Mouse (Mus musculus) bone marrow macrophage, adult 2 months (primary cell): Measurements from ENCODE around the gene Heg1. TPM values are rescaled to one million over a fixed set of nuclear protein-coding genes. Genes with fewer than 3 reads are reported as not detected.

ENCODE experiments used
- H3K27ac ChIP-seq: 2 replicates; pipeline ENCODE4 v1.5.1; 2012; ENCODE audit warnings: low read depth, low read length; ENCODE audit not compliant: insufficient read depth
- H3K4me1 ChIP-seq: 2 replicates; pipeline ENCODE4 v1.6.1; 2012; ENCODE audit warnings: low read length; ENCODE audit not compliant: control insufficient read depth, insufficient read depth
- H3K4me3 ChIP-seq: 2 replicates; pipeline ENCODE4 v1.5.1; 2012; ENCODE audit warnings: mild to moderate bottlenecking, low read length, moderate library complexity; ENCODE audit not compliant: insufficient read depth
- CTCF ChIP-seq: IDR thresholded peaks from 2 replicates; pipeline ENCODE4 v1.5.1; 2012; ENCODE audit warnings: low read depth, mild to moderate bottlenecking, low read length, moderate library complexity
- POLR2A ChIP-seq: IDR thresholded peaks from 2 replicates; pipeline ENCODE4 v1.6.1; 2012; ENCODE audit warnings: mild to moderate bottlenecking, low read depth, low read length, borderline replicate concordance
- polyA plus RNA-seq: library from polyadenylated mRNA; stranded (reverse); fragments of >200 nt; gene quantifications from 2 replicates; pipeline ENCODE4 v1.2.4, GENCODE M21; 2012; ENCODE audit not compliant: missing spikeins, insufficient read depth, insufficient read length

Gene Heg1
- polyA plus RNA-seq, 1 experiment = 0.35 TPM

DNA sequence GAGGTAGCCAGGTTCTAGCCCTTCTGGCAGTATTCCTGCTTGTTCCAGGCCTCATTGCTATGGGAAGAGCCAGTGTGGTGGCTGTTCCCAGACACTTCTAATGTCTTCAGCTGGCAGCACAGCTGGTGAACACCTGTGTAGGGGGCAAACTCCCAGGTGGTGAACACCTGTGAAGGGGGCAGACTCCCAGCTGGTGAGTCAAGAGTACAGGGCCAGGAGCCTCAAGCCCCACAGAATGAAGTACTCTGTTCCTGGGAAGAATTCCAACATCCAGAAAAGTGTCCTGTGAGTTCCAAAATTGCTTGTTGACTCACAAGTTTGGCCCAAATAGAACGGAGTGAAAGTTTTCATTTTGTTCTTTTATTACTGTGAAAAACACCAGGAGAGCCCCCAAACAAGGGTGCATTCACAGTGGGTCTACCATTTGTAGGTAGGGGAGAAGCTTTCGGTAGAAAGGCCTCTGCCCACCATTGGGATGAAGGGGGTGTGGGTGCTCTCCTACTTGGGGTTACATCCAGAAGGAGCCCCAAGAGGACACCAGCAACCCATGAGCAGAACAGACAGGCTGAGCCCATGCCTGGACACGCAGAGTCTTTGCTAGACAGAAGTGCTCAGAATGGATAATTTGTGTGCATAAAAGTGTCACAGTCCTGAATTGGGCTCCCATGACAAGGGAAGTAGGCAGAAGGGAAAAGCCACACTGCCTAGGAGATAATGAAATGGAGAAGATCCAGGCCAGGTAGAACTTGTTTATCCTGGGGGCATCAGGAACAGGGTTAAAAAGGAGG, 84.5 kb downstream of the Heg1 start:
- TF ChIP-seq CTCF = no peak
- no peak for TF ChIP-seq POLR2A
- Histone ChIP-seq H3K4me3 (no peak overlapping the region), H3K4me1 (peaks cover 5% of the 10 kb centered on the region), H3K27ac (no peak overlapping the region)

DNA sequence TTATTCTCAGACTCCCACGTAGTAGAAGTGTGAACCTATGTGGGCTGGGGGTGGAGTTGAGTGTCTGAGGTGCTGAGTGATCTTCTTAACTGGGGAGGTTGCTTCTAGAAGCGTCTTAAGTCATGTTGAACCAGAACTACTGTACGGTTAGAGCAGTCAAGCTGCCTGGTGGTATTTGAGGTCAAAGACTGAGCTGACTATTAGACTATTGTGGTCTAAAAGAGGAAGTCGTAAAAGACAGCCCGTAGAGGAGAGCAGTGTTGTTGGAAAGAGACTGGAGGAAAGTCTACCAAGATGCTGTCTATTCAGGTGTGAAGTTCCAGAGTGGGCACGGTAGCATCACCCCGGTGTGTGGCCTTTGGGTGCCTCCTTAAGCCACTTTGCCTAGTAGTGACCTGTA, 85.7 kb downstream of the Heg1 start:
- no peak overlapping the region for H3K27ac ChIP-seq
- H3K4me3 ChIP-seq = no peak overlapping the region
- TF ChIP-seq CTCF (no peak), POLR2A (no peak)
- H3K4me1 ChIP-seq = peaks cover 5% of the 10 kb centered on the region

DNA sequence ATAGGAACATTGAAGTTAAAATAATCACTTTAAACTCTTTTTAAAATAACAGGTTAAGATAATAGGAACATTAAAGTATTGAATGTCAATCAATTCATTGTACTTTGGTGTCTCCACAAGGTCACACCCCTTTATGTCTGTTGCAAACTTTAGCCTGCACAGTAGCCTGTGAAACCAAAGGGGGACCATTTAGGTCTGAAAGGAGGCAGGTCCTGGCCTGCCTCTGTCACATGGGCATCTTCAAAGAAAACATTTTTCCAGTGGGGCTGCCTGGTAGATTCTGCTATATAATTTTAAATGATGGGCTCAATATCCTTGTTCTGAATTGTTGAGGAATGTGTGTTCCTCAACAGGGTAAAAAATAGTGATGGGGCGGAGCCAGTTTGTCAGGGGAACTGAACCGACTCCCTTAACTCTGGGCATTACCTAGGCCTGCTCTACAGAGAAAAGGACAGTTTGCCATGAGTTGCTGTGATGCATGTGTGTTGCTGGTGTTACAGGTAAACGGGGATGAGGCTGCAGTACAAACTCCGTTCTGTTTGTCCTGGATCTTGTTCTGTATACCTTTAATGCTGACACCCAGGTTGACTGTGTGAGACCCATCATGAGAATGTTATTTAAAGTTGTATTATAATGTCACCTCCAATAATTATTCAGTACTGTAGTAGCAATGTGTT, 86.7 kb downstream of the Heg1 start:
- Histone ChIP-seq H3K4me1 (peaks cover 5% of the 10 kb centered on the region), H3K27ac (no peak overlapping the region), H3K4me3 (no peak overlapping the region)
- TF ChIP-seq CTCF = no peak
- no peak for TF ChIP-seq POLR2A

DNA sequence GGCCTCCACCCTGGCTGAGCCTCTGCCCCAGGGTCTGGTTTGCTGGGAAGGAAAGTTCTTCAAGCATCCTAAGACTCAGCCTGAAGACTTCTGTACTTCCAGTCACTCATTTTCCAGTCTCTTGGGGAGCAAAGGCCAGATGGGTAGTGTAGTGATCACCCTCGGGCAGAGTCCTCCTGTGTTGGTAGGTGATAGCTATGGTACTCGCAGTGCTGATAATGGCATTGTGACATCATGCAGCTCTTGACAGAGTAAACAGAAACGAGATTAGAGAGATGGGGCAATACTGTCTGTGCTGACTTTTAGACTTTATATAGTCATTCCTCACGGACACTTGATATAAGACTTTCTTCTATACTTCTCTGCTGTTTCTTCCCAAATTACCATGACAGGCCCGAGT, 88.6 kb downstream of the Heg1 start:
- Histone ChIP-seq H3K27ac (no peak overlapping the region), H3K4me3 (no peak overlapping the region), H3K4me1 (peaks cover 5% of the 10 kb centered on the region)
- TF ChIP-seq CTCF (no peak), POLR2A (no peak)

DNA sequence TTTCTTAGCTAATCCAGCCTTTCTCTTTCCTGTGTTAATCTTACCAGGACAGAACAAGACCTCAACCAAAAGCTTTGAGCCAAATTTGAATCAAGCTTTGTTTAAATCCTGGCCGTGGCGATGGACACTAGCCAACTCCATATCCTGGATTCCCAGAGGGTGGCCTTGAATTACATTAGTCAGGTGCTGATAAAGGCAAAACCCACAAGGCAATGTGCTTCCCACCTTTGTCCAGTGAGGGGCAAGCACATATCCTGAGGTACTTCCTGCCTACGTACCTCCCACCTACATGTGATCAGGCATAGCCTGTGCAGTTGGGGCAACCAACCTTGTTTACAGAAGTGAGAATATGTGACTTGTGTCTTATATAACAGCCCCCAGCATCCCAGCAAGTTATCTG, 90.8 kb downstream of the Heg1 start:
- H3K4me3 ChIP-seq = no peak overlapping the region
- TF ChIP-seq POLR2A = no peak
- no peak for TF ChIP-seq CTCF
- no peak overlapping the region for H3K27ac ChIP-seq
- no peaks in the 10 kb centered on the region for H3K4me1 ChIP-seq

DNA sequence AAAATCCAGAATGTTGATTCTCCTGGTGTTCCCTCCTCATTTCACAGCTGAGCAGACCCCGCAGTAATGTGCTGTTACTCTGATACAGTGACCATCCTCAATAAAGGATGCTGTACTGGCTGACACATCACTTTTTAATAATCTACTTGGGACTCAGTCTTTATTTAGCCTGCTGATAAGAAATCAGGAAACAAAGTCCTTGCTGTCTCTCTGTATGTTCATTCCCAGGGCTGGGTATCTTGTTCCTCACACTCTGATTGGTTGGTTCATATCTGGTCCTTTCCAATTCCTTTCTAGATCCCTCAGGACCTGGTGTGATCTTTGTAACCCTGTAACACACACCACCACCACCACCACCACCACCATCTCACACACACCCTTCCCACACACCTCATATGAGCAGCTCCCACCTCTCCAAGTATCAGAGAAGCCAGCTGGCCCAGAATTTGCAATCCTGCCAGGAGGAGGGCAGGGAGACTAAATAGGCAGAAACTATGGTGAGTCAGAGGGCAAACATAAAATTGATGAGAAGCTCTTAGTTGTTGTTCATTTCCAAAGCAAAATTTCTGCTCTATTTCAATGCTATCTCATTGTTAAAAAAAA, 91.7 kb downstream of the Heg1 start:
- TF ChIP-seq CTCF (no peak), POLR2A (no peak)
- Histone ChIP-seq H3K4me3 (no peak overlapping the region), H3K4me1 (no peaks in the 10 kb centered on the region), H3K27ac (no peak overlapping the region)

DNA sequence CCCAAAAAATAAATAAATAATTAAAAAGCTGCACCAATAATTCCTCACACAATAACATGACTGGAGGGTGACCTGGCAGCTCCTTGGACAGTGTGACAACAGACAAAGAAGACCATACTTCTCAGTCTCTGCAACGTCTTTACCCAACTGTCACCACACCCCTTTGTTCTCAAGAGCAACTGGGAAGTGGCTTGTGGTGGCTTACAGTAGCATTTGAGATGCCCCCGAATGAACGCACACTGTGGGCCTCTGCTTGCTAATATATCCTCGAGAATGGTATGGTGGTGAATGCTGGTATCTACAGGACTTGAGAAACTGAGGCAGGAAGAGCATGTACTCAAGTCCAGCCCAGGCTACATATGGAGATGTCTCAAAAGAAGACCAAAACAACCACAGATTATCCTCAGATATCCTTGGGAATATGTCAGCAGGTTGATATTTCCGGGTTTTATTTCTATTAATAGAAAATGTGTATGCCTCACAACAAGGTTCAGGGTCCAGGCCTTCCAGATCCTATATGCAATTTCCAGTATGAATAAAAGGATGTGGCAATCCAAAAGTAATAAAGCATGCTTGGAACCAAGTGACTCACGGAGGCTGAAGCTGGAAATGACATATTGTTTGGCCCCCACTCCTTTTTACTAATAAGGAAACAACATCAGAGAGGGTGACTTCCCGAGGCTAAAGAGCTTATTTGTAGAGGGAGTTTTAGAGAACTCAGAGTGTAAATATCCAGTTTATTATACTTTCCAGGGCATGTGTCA, 92.8 kb downstream of the Heg1 start:
- TF ChIP-seq POLR2A = no peak
- no peak for TF ChIP-seq CTCF
- Histone ChIP-seq H3K4me1 (no peaks in the 10 kb centered on the region), H3K27ac (no peak overlapping the region), H3K4me3 (no peak overlapping the region)

DNA sequence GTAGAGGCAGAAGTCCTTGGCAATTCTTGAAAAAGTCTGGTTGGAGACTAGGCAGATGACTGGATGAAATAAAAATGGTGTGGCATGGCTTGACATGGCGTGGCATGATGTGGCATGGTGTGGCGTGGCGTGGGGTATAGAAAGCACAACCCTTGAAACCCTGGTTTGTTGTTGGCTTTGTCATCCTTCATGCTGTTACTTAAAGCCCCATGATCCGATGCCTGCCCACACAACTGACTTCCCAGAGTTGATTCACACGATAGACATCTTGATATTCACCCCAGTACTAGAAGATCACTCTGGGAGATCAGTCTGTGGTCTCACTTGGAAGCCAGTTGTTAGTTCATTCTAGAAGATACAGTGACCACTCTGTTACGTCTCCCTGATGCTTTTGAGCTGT, 93.4 kb downstream of the Heg1 start:
- TF ChIP-seq POLR2A = no peak
- TF ChIP-seq CTCF = no peak
- Histone ChIP-seq H3K4me3 (no peak overlapping the region), H3K4me1 (no peaks in the 10 kb centered on the region), H3K27ac (no peak overlapping the region)

DNA sequence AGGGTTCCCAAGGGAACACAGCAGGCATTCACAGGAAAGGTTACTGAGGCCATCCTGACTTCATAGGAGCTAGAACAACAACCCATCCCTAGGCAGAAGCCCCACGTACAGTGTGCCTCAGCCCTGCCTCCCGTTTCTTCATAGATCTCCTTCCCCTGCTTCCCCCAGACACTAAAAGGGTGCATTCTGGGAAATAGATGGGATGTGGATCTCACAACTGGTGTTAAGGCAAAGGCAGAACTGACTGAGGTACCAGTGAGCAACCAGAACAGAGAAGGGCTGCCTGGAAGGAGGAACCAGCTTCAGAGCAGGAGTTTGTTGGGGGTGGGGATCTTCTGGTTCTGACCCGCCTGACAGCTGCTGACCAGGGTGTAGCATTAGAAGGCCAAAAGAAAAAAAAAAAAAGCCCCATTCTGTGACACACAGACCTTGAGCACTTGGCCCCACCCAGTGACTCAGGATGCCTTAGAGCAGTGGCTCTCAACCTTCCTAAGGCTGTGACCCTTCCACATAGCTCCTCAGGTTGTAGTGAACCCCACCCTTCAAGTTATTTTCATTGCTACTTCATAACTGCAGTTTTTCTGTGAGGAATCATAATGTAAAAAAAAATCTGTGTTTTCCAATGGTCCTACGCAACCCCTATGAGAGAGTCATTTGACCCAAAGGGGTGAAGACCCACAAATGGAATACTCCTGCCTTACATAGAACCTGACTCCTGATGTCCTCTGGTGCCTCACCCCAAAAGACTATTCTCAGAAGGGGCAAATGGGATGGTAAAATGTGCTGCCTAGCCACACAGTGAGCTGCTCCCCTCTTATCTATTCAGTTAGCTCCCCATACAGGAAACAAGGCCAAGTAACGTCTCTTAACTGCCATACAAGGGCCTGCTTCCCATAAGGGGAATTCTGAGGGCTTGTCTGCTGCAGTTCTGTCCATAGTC, 97.9 kb downstream of the Heg1 start:
- TF ChIP-seq CTCF (no peak), POLR2A (no peak)
- Histone ChIP-seq H3K4me3 (no peak overlapping the region), H3K4me1 (peaks cover 4% of the 10 kb centered on the region)

More for the DNA sequence above, 97.9 kb downstream of the Heg1 start:
- H3K27ac ChIP-seq = no peak overlapping the region
